Mouse (Mus musculus) MEL (cell line): ENCODE measurements around the gene Zfp697. TPM values are rescaled to one million over a fixed set of nuclear protein-coding genes. Genes with fewer than 3 reads are reported as not detected.

Experiments
- DNase-seq: peaks from one replicate; pipeline ENCODE4 v3.0.0; 2011; ENCODE audit warnings: low read depth, low spot score
- H3K27ac ChIP-seq: 2 replicates; pipeline ENCODE4 v1.5.1; 2012; ENCODE audit warnings: low read depth, mild to moderate bottlenecking, control low read depth, low read length, moderate library complexity; ENCODE audit not compliant: control insufficient read depth
- H3K27me3 ChIP-seq, 2 experiments: fragments of 150-350 bp in 1 of 2; sonication (generic) in 1 of 2; 2 replicates each; pipeline ENCODE4 v1.6.1; 2012; ENCODE audit warnings: low read length in 2 of 2, mild to moderate bottlenecking in 2 of 2, improper control_type of control experiment in 1 of 2, moderate library complexity in 1 of 2; ENCODE audit not compliant: insufficient read depth in 2 of 2, control insufficient read depth in 1 of 2
- H3K36me3 ChIP-seq, 2 experiments: 2 replicates each; pipeline ENCODE4 v1.6.1; 2012 to 2014; ENCODE audit warnings: low read length in 2 of 2, improper control_type of control experiment in 1 of 2, inconsistent platforms in 1 of 2, mild to moderate bottlenecking in 1 of 2; ENCODE audit not compliant: insufficient read depth in 2 of 2, control insufficient read depth in 1 of 2
- H3K4me1 ChIP-seq, 2 experiments: fragments of 150-350 bp in 1 of 2; sonication (generic) in 1 of 2; 2 replicates each; pipeline ENCODE4 v1.6.1; 2012; ENCODE audit warnings: low read length in 2 of 2, improper control_type of control experiment in 1 of 2, mild to moderate bottlenecking in 1 of 2; ENCODE audit not compliant: insufficient read depth in 2 of 2, control insufficient read depth in 1 of 2
- H3K4me3 ChIP-seq, 2 experiments: fragments of 150-350 bp in 1 of 2; sonication (generic) in 1 of 2; 2 replicates each; pipeline ENCODE4 v1.5.1; 2012; ENCODE audit warnings: low read depth in 2 of 2, low read length in 2 of 2, mild to moderate bottlenecking in 2 of 2, moderate library complexity in 2 of 2, control low read depth in 1 of 2, improper control_type of control experiment in 1 of 2; ENCODE audit not compliant: control insufficient read depth in 1 of 2, insufficient read depth in 1 of 2
- H3K79me2 ChIP-seq: 2 replicates; pipeline ENCODE4 v1.6.1; 2012; ENCODE audit warnings: mild to moderate bottlenecking, low read length, moderate library complexity; ENCODE audit not compliant: control insufficient read depth, poor library complexity, insufficient read depth
- H3K9ac ChIP-seq: 2 replicates; pipeline ENCODE4 v1.6.1; 2012; ENCODE audit warnings: low read depth, mild to moderate bottlenecking, control low read depth, low read length, moderate library complexity; ENCODE audit not compliant: control insufficient read depth, poor library complexity, severe bottlenecking
- H3K9me3 ChIP-seq: fragments of 150-350 bp; sonication (generic); replicated peaks from 2 replicates; pipeline ENCODE4 v1.6.1; 2012; ENCODE audit warnings: mild to moderate bottlenecking, low read length, improper control_type of control experiment, moderate library complexity; ENCODE audit not compliant: insufficient read depth
- CHD1 ChIP-seq: IDR thresholded peaks from 2 replicates; pipeline ENCODE4 v1.6.1; 2012; ENCODE audit warnings: low read depth, mild to moderate bottlenecking, inconsistent platforms, low read length, improper control_type of control experiment
- CHD2 ChIP-seq: IDR thresholded peaks from 2 replicates; pipeline ENCODE4 v1.6.1; 2011; ENCODE audit warnings: low read length, improper control_type of control experiment
- CTCF ChIP-seq, 3 experiments: IDR thresholded peaks in 2 of 3; conservative IDR thresholded peaks in 1 of 3; 2 replicates each; pipeline ENCODE4 v1.5.1; 2011 to 2012; ENCODE audit warnings: low read length in 3 of 3, low read depth in 2 of 3, mild to moderate bottlenecking in 2 of 3, improper control_type of control experiment in 1 of 3, inconsistent platforms in 1 of 3, mixed read lengths in 1 of 3, moderate library complexity in 1 of 3; ENCODE audit not compliant: control insufficient read depth in 1 of 3, insufficient read depth in 1 of 3, poor library complexity in 1 of 3, severe bottlenecking in 1 of 3
- EP300 ChIP-seq, 2 experiments: IDR thresholded peaks; 2 replicates each; pipeline ENCODE4 v1.6.1; 2011; ENCODE audit warnings: improper control_type of control experiment in 2 of 2, low read length in 2 of 2, low read depth in 1 of 2, mild to moderate bottlenecking in 1 of 2
- JUND ChIP-seq: IDR thresholded peaks from 2 replicates; pipeline ENCODE4 v1.6.1; 2011; ENCODE audit warnings: low read depth, mild to moderate bottlenecking, improper control_type of control experiment, low read length
- KAT2A ChIP-seq: conservative IDR thresholded peaks from 2 replicates; pipeline ENCODE4 v1.6.1; 2012; ENCODE audit warnings: low read depth, low read length, improper control_type of control experiment, inconsistent platforms
- MAFK ChIP-seq: IDR thresholded peaks from 2 replicates; pipeline ENCODE4 v1.6.1; 2011; ENCODE audit warnings: low read depth, mild to moderate bottlenecking, low read length, improper control_type of control experiment, borderline replicate concordance
- MAX ChIP-seq: IDR thresholded peaks from 2 replicates; pipeline ENCODE4 v1.6.1; 2011; ENCODE audit warnings: low read length, improper control_type of control experiment
- MXI1 ChIP-seq: IDR thresholded peaks from 2 replicates; pipeline ENCODE4 v1.6.1; 2011; ENCODE audit warnings: mild to moderate bottlenecking, low read depth, low read length, improper control_type of control experiment
- NRF1 ChIP-seq: IDR thresholded peaks from 2 replicates; pipeline ENCODE4 v1.6.1; 2014; ENCODE audit warnings: low read depth, mild to moderate bottlenecking, inconsistent platforms, low read length, improper control_type of control experiment, moderate library complexity; ENCODE audit not compliant: poor library complexity, insufficient read depth, severe bottlenecking
- POLR2A ChIP-seq, 2 experiments: IDR thresholded peaks; 2 replicates each; pipeline ENCODE4 v1.6.1; 2011 to 2012; ENCODE audit warnings: low read length in 2 of 2, mild to moderate bottlenecking in 2 of 2, control low read depth in 1 of 2, improper control_type of control experiment in 1 of 2, low read depth in 1 of 2, moderate library complexity in 1 of 2; ENCODE audit not compliant: control insufficient read depth in 1 of 2, insufficient read depth in 1 of 2, poor library complexity in 1 of 2
- POLR2AphosphoS2 ChIP-seq: IDR thresholded peaks from 2 replicates; pipeline ENCODE4 v1.6.1; 2011; ENCODE audit warnings: low read length, improper control_type of control experiment
- RAD21 ChIP-seq: IDR thresholded peaks from 2 replicates; pipeline ENCODE4 v1.6.1; 2011; ENCODE audit warnings: mild to moderate bottlenecking, low read depth, low read length, improper control_type of control experiment
- RCOR1 ChIP-seq: IDR thresholded peaks from 2 replicates; pipeline ENCODE4 v1.6.1; 2012; ENCODE audit warnings: low read depth, mild to moderate bottlenecking, inconsistent platforms, low read length, improper control_type of control experiment
- SIN3A ChIP-seq: IDR thresholded peaks from 2 replicates; pipeline ENCODE4 v1.6.1; 2012; ENCODE audit warnings: low read length, improper control_type of control experiment, inconsistent platforms
- SMC3 ChIP-seq: IDR thresholded peaks from 2 replicates; pipeline ENCODE4 v1.6.1; 2011; ENCODE audit warnings: low read depth, low read length, improper control_type of control experiment
- TBP ChIP-seq: IDR thresholded peaks from 2 replicates; pipeline ENCODE4 v1.8.0; 2011; ENCODE audit warnings: low read depth, low read length, improper control_type of control experiment
- USF2 ChIP-seq, 2 experiments: IDR thresholded peaks; 2 replicates each; pipeline ENCODE4 v1.6.1; 2011 to 2012; ENCODE audit warnings: improper control_type of control experiment in 2 of 2, low read length in 2 of 2, borderline replicate concordance in 1 of 2, inconsistent platforms in 1 of 2, low read depth in 1 of 2, mild to moderate bottlenecking in 1 of 2; ENCODE audit not compliant: insufficient read depth in 1 of 2
- ZKSCAN1 ChIP-seq: IDR thresholded peaks from 2 replicates; pipeline ENCODE4 v1.6.1; 2012; ENCODE audit warnings: low read depth, mild to moderate bottlenecking, inconsistent platforms, low read length, improper control_type of control experiment, moderate library complexity
- ZNF384 ChIP-seq: IDR thresholded peaks from 2 replicates; pipeline ENCODE4 v1.6.1; 2012; ENCODE audit warnings: low read depth, mild to moderate bottlenecking, inconsistent platforms, low read length, improper control_type of control experiment
- polyA plus RNA-seq, 2 experiments: library from polyadenylated mRNA; stranded (reverse) in 1 of 2; unstranded in 1 of 2; fragments of >175 nt in 1 of 2; fragments of >200 nt in 1 of 2; gene quantifications; 2 replicates each; pipeline versions ENCODE4 v1.2.1 to v1.2.4; 2012; ENCODE audit warnings: low replicate concordance in 2 of 2, low read depth in 1 of 2; ENCODE audit not compliant: insufficient read length in 2 of 2, insufficient read depth in 1 of 2, missing spikeins in 1 of 2
- total RNA-seq: library from RNA; depleted of rRNA; stranded (reverse); fragments of 300-350 nt; gene quantifications from 2 replicates; pipeline ENCODE4 v1.2.3, GENCODE M21; 2012

The Zfp697 gene
- total and polyA plus RNA-seq, 3 experiments, result 0.04 TPM; not detected in 2

- TF ChIP-seq ZNF384, result no peak
- TF ChIP-seq CHD2, result no peak
Observed at GRCm38 (mm10) chr3:98428928-98429525, 46.8 kb downstream of the Zfp697 start (continued).

- no peaks in the 10 kb centered on the region for H3K9me3 ChIP-seq
- no peak overlapping the region for H3K9ac ChIP-seq
- H3K27ac ChIP-seq, result no peak overlapping the region
- H3K36me3 ChIP-seq, result no peaks in the 10 kb centered on the region
- no peaks in the 10 kb centered on the region for H3K79me2 ChIP-seq
- H3K4me1 ChIP-seq, result no peaks in the 10 kb centered on the region
- no peak overlapping the region for H3K4me3 ChIP-seq
- DNase-seq, result no peak
- peaks cover 2 to 3% of the 10 kb centered on the region in 2 experiments; a peak in 2 of 4 replicates for H3K27me3 ChIP-seq
- TF ChIP-seq POLR2A (IDR thresholded peaks at IDR 0.05; ENCODE audit: control insufficient read depth in 1 of 2, insufficient read depth in 1 of 2, low read depth in 1 of 2, low read length in 2 of 2, poor library complexity in 1 of 2) (no peak), MAFK (no peak), NRF1 (no peak), POLR2AphosphoS2 (no peak), JUND (no peak), RAD21 (no peak), MXI1 (no peak), RCOR1 (no peak), TBP (no peak), CHD2 (no peak), ZKSCAN1 (no peak), CTCF (IDR thresholded peaks at IDR 0.05 in 2 of 3, conservative IDR thresholded peaks at IDR 0.05 in 1 of 3; ENCODE audit: control insufficient read depth in 1 of 3, insufficient read depth in 1 of 3, low read depth in 2 of 3, low read length in 3 of 3, poor library complexity in 1 of 3, severe bottlenecking in 1 of 3) (no peak), ZNF384 (no peak), SMC3 (no peak), MAX (no peak), CHD1 (no peak), KAT2A (no peak), EP300 (IDR thresholded peaks at IDR 0.05; ENCODE audit: low read depth in 1 of 2, low read length in 2 of 2) (no peak), USF2 (IDR thresholded peaks at IDR 0.05; ENCODE audit: borderline replicate concordance in 1 of 2, insufficient read depth in 1 of 2, low read depth in 1 of 2, low read length in 2 of 2) (no peak), SIN3A (no peak)
Observed at GRCm38 (mm10) chr3:98434088-98434816, 52.0 kb downstream of the Zfp697 start.
